Mouse (Mus musculus): ENCODE data around the gene Gm42688. TPM values are rescaled to one million over a fixed set of nuclear protein-coding genes. Genes with fewer than 3 reads are reported as not detected.

The Gm42688 gene
- polyA plus RNA-seq, 1 experiment from 2014 or later: 3.7 TPM

DNA sequence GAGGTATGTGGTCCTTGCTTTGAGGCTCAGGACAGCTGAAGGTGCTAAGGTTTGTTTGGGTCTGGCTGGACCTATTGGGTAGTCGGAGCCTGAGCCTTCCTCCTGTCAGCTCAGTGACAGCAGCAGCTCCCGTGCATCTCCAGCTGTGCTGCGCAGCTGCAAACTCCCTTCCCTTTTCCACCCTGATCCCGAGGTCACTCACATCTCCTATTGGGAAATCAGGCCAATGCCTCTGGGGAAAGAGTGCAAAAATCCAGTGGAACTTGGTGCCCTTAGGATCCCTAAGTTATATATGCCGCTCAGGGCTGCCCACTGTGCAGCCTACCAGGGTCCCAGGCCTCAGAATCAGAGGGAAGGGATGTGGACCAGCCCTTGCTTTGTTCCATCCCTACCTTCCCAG lies 17.9 kb upstream of the Gm42688 start:
- ChIA-PET POLR2A (no interaction called here), CTCF (interaction anchor here (1.1 to 3.2 kb wide), 3 partner anchors 18 to 87 kb away, joined by 3 to 11 read pairs (median 3); partner anchors contain the start of genes Ccdc142 and Gm42688)
- in situ Hi-C loops (cut with MboI; ENCODE audit: low pct_unique_long_range_greater_than_20kb): loop anchor here (5.0 kb wide), 1 partner anchor 161 kb away; no protein-coding TSS in a partner anchor
- peaks cover 8% of the 10 kb centered on the region for H3K27me3 ChIP-seq
- DNase-seq (ENCODE audit: low read depth, low spot score) (no peak), ATAC-seq (no peak)
- no peak for TF ChIP-seq CTCF (IDR thresholded peaks at IDR 0.05)

GRCm38 (mm10) chr6:83084477-83084876 lies 16.9 kb upstream of the Gm42688 start:
- in situ Hi-C loops (cut with MboI; ENCODE audit: low pct_unique_long_range_greater_than_20kb): loop anchor here (5.0 kb wide), 1 partner anchor 162 kb away; no protein-coding TSS in a partner anchor
- no peak for DNase-seq (ENCODE audit: low read depth, low spot score)
- peak; percentile 12 for ATAC-seq
- no peak for TF ChIP-seq CTCF (IDR thresholded peaks at IDR 0.05)
- H3K27me3 ChIP-seq: peaks cover 8% of the 10 kb centered on the region
- ChIA-PET POLR2A (no interaction called here), CTCF (interaction anchor here (1.5 to 3.2 kb wide), 2 partner anchors 17 to 88 kb away, joined by 3 to 11 read pairs; partner anchors contain the start of genes Ccdc142 and Gm42688)

GRCm38 (mm10) chr6:83086121-83087035 lies 15.0 kb upstream of the Gm42688 start, which contains the start of gene Lbx2:
Lbx2 (plus strand) TSS chr6:83086367.
- DNase-seq (ENCODE audit: low read depth, low spot score): no peak
- TF ChIP-seq CTCF (IDR thresholded peaks at IDR 0.05): no peak
- ATAC-seq: no peak
- ChIA-PET POLR2A (no interaction called here), CTCF (interaction anchor here (1.1 kb wide), 1 partner anchor 8 kb away, joined by 3 read pairs; no protein-coding TSS in a partner anchor)
- peaks cover 8% of the 10 kb centered on the region for H3K27me3 ChIP-seq
- in situ Hi-C loops (cut with MboI; ENCODE audit: low pct_unique_long_range_greater_than_20kb): no loop called here

DNA sequence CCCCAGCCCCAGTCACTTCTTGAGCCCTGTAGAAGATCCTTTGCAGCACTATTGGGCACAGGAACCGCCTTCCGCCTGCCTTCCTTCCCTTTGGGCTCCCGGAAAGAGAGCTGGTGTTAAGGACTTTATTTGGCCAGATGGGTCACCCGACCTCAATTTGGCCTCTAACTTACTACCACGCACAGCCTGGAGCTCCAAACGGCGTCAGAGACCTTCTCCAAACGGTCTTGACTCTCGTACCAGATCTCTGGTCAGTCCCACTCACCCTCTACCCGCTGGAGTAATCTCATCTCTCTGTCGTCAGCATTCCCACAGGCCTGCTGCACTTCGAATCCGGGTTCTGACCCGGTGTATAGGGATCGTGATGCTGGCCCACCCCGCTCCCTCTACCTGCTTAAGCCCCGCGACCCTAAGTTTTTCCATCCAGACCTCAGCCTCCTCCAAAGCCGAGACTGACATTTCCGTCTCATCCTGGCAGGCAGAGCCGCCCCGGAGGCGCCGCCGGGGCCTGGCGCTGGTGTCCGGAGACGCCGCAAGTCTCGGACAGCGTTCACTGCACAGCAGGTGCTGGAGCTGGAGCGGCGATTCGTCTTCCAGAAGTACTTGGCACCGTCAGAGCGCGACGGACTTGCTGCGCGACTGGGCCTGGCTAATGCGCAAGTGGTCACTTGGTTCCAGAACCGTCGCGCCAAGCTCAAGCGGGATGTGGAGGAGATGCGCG lies 14.1 kb upstream of the Gm42688 start:
- CTCF ChIA-PET: interaction anchor here (1.1 kb wide), 2 partner anchors 9 to 90 kb away, joined by 3 read pairs; no protein-coding TSS in a partner anchor
- DNase-seq (ENCODE audit: low read depth, low spot score) (no peak), ATAC-seq (no peak)
- H3K27me3 ChIP-seq: peaks cover 8% of the 10 kb centered on the region
- POLR2A ChIA-PET: interaction anchor here (0.9 kb wide), 1 partner anchor 9 kb away, joined by 3 read pairs; no protein-coding TSS in a partner anchor
- in situ Hi-C loops (cut with MboI; ENCODE audit: low pct_unique_long_range_greater_than_20kb): no loop called here
- TF ChIP-seq CTCF (IDR thresholded peaks at IDR 0.05): no peak

DNA sequence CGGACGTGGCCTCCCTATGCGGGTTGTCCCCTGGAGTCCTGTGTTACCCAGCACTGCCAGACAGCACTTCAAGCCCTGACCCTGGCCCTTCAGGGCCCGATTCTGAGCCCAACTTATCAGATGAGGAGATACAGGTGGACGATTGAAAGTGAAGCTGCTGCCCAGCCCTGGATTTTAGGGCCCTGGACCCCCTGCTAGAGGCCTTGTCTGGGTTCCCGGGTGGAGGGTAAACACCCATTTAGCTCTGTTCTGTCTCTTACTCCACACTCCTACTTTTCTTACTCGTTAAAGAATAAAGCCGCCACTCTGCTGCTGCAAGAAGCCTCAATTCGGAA lies 13.5 kb upstream of the Gm42688 start:
- no peak for ATAC-seq
- in situ Hi-C loops (cut with MboI; ENCODE audit: low pct_unique_long_range_greater_than_20kb): no loop called here
- no peak for TF ChIP-seq CTCF (IDR thresholded peaks at IDR 0.05)
- no peak for DNase-seq (ENCODE audit: low read depth, low spot score)
- peaks cover 8% of the 10 kb centered on the region for H3K27me3 ChIP-seq
- POLR2A ChIA-PET: interaction anchor here (0.9 kb wide), 1 partner anchor 9 kb away, joined by 3 read pairs; no protein-coding TSS in a partner anchor
- CTCF ChIA-PET: interaction anchor here (1.1 kb wide), 1 partner anchor 91 kb away, joined by 3 read pairs; no protein-coding TSS in a partner anchor

GRCm38 (mm10) chr6:83092416-83093127 lies 8.8 kb upstream of the Gm42688 start:
- DNase-seq (ENCODE audit: low read depth, low spot score) (no peak), ATAC-seq (no peak)
- ChIA-PET POLR2A (interaction anchor here (0.7 kb wide), 1 partner anchor 51 kb away, joined by 4 read pairs; no protein-coding TSS in a partner anchor), CTCF (interaction anchor here (1.0 to 1.3 kb wide), 3 partner anchors 8 to 14 kb away, joined by 3 to 6 read pairs (median 3); no protein-coding TSS in a partner anchor)
- in situ Hi-C loops (cut with MboI; ENCODE audit: low pct_unique_long_range_greater_than_20kb): no loop called here
- no peak for TF ChIP-seq CTCF (IDR thresholded peaks at IDR 0.05)
- peaks cover 10% of the 10 kb centered on the region for H3K27me3 ChIP-seq

DNA sequence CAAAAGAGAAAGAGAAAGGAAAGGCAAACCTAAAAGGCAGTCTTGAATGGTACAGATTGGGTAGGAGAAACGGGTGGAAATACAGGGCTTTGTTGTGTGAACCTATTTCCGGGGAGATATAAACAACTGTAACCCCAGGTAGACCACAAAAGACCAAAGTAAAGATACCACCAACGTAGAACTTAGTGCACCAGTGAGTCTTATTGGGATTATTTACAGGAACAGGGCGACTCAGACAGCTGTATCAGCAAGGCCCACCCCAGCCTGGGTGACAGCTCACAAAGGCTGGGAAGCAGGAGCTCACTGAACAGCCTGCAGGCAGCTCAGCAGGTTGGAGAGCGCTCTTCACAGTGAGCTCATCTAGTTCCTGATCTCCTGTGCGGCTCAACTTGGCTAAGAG lies 5.4 kb upstream of the Gm42688 start:
- in situ Hi-C loops (cut with MboI; ENCODE audit: low pct_unique_long_range_greater_than_20kb): no loop called here
- ChIA-PET CTCF (interaction anchor here (1.2 to 3.5 kb wide), 4 partner anchors 16 to 99 kb away, joined by 3 to 17 read pairs (median 4); partner anchors contain the start of genes Dqx1 and Pcgf1), POLR2A (interaction anchor here (1.0 to 1.2 kb wide), 2 partner anchors 18 to 98 kb away, joined by 3 read pairs; partner anchors contain the start of gene Pcgf1)
- no peak for TF ChIP-seq CTCF (IDR thresholded peaks at IDR 0.05)
- H3K27me3 ChIP-seq: peaks cover 9% of the 10 kb centered on the region
- no peak for DNase-seq (ENCODE audit: low read depth, low spot score)
- no peak for ATAC-seq

DNA sequence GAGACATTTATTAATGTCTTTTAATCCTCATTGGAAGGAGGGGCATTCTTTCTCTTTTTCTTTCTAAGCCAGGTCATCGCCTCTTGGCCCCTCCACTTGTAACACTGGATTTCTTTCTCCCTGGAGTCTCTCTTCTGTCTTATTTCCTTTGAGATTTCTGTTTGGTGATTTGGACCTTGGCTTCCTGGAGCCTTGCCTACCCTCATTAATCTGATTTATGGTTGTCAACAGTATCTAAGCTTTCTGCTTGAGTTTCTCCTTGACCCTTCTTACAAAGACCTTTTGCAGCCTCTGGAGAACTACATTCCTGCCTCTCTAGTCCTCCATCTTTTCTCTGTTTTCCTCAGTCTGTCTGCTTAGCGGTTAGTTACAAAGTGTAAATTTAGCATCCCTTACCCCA lies 3.0 kb upstream of the Gm42688 start:
- in situ Hi-C loops (cut with MboI; ENCODE audit: low pct_unique_long_range_greater_than_20kb): no loop called here
- no peak for DNase-seq (ENCODE audit: low read depth, low spot score)
- POLR2A ChIA-PET: interaction anchor here (0.6 to 1.3 kb wide), 3 partner anchors 20 to 162 kb away, joined by 3 to 6 read pairs (median 4); no protein-coding TSS in a partner anchor
- no peak for ATAC-seq
- no peak for TF ChIP-seq CTCF (IDR thresholded peaks at IDR 0.05)
- peaks cover 9% of the 10 kb centered on the region for H3K27me3 ChIP-seq
- CTCF ChIA-PET: interaction anchor here (1.7 kb wide), 1 partner anchor 102 kb away, joined by 4 read pairs; no protein-coding TSS in a partner anchor

All from Patski (cell line).